Mouse (Mus musculus): ENCODE data around the gene Gm28557. TPM values are rescaled to one million over a fixed set of nuclear protein-coding genes. Genes with fewer than 3 reads are reported as not detected.

Gene Gm28557
- 6.7 TPM for polyA plus RNA-seq (2015; fragmentation: Illumina TruSeq; extraction: RNeasy Lipid Tissue Mini Kit (QIAGEN cat#74804); ENCODE audit: insufficient read depth, low replicate concordance)

DNA sequence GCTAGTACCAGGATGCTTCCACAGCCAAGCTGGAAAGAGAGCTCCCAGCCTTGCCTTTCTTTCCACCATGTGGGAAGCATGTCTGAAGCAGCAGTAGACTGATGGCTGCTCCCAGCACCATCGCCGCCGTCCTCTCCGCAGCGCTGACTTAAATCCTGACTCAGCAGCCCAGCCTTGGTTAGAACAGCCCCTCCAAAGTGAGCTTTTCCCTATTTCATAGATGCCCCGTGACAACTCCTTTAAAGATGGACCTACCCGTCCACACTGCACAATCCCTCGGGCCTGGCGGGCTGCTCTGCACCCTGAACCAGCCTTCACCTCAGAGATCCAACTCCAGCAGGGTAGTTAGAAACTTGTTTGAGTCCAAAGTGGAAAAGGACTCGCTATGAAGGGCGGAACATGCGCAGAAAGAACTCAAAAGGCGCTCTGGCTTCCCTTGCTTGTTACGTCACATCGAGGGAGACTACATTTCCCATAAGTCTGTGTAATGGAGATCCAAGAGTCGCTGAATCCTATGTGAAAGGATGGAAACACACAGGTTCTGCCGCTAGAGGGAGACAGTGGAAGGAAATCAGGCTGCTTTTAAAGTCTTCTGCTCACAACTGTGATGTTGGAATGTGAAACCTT is at the start of gene Gm28557:
Gene Gm28557 (minus strand): TSS at position 411 of the 627 bp plus-strand sequence.

DNA sequence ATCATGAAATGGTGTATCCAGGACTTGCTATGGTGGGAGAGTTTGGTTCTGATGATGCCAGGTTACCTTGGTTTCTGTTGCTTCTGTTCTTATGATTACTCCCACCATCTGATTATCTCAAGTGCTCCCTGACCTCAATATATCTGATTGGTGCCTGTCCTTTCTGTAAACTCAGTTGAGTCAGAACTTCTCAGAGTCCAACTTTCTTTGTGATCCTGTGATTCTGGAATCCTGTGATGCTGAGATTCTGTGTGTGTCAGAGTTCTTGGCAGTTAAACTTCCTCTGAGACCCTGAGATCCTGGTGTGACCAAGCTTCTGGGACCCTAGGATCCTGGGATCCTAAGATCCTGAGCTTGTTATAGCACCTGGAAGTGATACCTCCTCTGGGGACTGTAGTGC is 13.0 kb upstream of the Gm28557 start, which contains the start of gene Zfp759:
Gene Zfp759 (plus strand): TSS at position 301 of the 400 bp plus-strand sequence.

DNA sequence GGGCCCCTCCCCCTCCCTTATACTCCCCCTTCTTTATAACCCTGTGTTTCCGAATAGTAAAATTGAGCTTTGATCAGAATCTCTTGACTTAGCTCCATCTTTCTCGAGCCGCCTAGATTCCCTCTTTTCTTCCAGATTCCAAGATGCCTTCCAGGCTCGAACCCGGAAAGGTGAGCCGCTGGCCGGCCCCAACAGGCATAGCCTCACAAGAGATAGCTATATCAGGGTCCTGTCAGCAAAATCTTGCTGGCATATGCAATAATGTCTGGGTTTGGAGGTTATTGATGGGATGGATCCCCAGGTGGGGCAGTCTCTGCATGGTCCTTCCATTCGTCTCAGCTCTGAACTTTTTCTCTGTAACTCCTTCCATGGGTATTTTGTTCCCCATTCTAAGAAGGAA is 7.8 kb upstream of the Gm28557 start, which contains the start of gene Rslcan18:
Gene Rslcan18 (minus strand): TSS at position 101 of the 400 bp plus-strand sequence.

DNA sequence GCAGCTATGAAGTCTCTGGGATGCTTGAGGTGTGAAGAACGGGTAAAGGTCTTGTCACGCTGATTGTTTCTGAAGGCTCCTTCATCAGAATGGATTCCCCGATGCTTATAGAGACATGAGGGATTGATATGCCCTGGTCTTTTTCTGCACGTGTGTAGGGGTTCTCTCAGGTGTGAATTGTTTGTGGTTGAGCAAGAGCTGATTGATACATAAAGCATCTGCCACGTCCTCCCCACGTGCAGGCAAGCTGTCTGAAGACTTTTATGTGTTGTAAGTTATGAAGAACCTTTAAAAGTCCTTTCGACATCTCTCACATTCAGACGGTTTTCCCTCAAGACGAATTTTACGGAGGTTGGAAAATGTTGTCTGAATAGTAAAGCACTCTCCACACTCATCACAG is 10.5 kb downstream of the Gm28557 start, which contains the start of gene Zfp708:
Gene Zfp708 (minus strand): TSS at position 101 of the 400 bp plus-strand sequence.

DNA sequence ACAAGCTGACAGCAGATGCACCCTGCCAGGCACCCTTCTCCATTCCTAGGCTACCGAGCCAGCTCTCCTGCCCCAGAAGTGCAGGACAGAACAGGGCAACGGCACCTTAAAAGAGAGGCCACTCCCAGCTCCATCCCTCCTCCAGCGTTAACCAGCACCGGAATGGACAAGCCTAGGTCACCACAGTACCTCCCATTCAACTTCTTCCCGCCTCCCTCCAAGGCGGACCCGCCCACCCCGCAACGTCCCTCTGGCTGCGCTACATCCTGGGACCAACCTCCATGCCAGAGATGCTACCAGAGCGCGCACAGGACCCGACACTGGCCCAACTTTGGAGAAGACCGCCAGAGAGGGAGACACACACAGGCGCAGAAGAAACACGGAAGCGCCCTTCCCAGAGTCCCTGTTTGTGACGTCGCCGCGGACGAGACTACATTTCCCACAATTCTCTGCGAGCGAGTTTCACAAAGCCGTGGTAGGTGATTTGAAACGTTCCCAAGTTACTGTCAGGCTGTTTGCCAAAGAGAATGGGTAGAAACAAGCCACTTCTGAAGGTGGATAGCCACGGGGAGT is 47.5 kb downstream of the Gm28557 start, which contains the start of gene Zfp712:
Gene Zfp712 (minus strand): TSS at position 385 of the 573 bp plus-strand sequence.

Other genes with a start within 250 kb of the Gm28557 start
- 3.4 TPM for gene Gm10767, start 203.7 kb downstream of the Gm28557 start, polyA plus RNA-seq (2015; fragmentation: Illumina TruSeq; extraction: RNeasy Lipid Tissue Mini Kit (QIAGEN cat#74804); ENCODE audit: insufficient read depth, low replicate concordance)
- gene Zfp712, start 47.4 kb downstream of the Gm28557 start, polyA plus RNA-seq (2015; fragmentation: Illumina TruSeq; extraction: RNeasy Lipid Tissue Mini Kit (QIAGEN cat#74804); ENCODE audit: insufficient read depth, low replicate concordance) = 6.6 TPM
- gene Zfp708, start 10.6 kb downstream of the Gm28557 start, polyA plus RNA-seq (2015; fragmentation: Illumina TruSeq; extraction: RNeasy Lipid Tissue Mini Kit (QIAGEN cat#74804); ENCODE audit: insufficient read depth, low replicate concordance) = 4.0 TPM
- gene Rslcan18, start 7.7 kb upstream of the Gm28557 start, polyA plus RNA-seq (2015; fragmentation: Illumina TruSeq; extraction: RNeasy Lipid Tissue Mini Kit (QIAGEN cat#74804); ENCODE audit: insufficient read depth, low replicate concordance) = 1.2 TPM
- 5.9 TPM for gene Zfp759, start 13.1 kb upstream of the Gm28557 start, polyA plus RNA-seq (2015; fragmentation: Illumina TruSeq; extraction: RNeasy Lipid Tissue Mini Kit (QIAGEN cat#74804); ENCODE audit: insufficient read depth, low replicate concordance)
- gene Rsl1, start 64.6 kb upstream of the Gm28557 start, polyA plus RNA-seq (2015; fragmentation: Illumina TruSeq; extraction: RNeasy Lipid Tissue Mini Kit (QIAGEN cat#74804); ENCODE audit: insufficient read depth, low replicate concordance) = 31.5 TPM
- 7.7 TPM for gene Zfp455, start 85.9 kb upstream of the Gm28557 start, polyA plus RNA-seq (2015; fragmentation: Illumina TruSeq; extraction: RNeasy Lipid Tissue Mini Kit (QIAGEN cat#74804); ENCODE audit: insufficient read depth, low replicate concordance)
- gene Zfp458, start 169.9 kb upstream of the Gm28557 start, polyA plus RNA-seq (2015; fragmentation: Illumina TruSeq; extraction: RNeasy Lipid Tissue Mini Kit (QIAGEN cat#74804); ENCODE audit: insufficient read depth, low replicate concordance) = 6.9 TPM
- gene Zfp457, start 197.9 kb upstream of the Gm28557 start, polyA plus RNA-seq (2015; fragmentation: Illumina TruSeq; extraction: RNeasy Lipid Tissue Mini Kit (QIAGEN cat#74804); ENCODE audit: insufficient read depth, low replicate concordance) = 1.8 TPM
- 24.2 TPM for gene Zfp595, start 224.0 kb upstream of the Gm28557 start, polyA plus RNA-seq (2015; fragmentation: Illumina TruSeq; extraction: RNeasy Lipid Tissue Mini Kit (QIAGEN cat#74804); ENCODE audit: insufficient read depth, low replicate concordance)

Measured in spleen, adult 10 weeks (tissue).